Mouse (Mus musculus) cerebellum, adult (tissue): Measurements from ENCODE around the gene Smg6.

ENCODE experiments used
- ATAC-seq: cut with Nextera tagmentation; 2 replicates; pipeline ENCODE4 v1.9.2; 2017; ENCODE audit warnings: mild to moderate bottlenecking, moderate library complexity, mixed read lengths; ENCODE audit not compliant: insufficient number of reproducible peaks, low FRiP score, low TSS enrichment

Smg6 gene

DNA sequence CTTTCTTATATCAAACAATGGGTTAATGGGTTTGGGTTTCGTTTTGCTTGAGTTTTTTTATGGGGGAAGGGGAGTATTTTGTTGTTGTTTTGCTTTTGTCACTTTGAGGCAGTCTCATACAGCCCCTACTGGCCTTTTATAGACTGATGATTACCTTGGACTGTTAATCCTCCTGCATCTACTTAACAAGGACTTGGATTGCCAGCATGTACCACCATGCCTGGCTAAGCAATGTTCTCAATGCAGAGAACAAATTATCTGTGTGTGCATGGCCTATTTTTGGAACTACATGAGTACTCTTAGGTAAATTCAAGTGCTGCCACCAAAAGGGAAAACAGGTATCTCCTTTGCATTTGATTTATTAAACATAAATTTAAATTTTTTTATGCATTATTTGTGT is 157.4 kb downstream of the Smg6 start:
- no peak for ATAC-seq

DNA sequence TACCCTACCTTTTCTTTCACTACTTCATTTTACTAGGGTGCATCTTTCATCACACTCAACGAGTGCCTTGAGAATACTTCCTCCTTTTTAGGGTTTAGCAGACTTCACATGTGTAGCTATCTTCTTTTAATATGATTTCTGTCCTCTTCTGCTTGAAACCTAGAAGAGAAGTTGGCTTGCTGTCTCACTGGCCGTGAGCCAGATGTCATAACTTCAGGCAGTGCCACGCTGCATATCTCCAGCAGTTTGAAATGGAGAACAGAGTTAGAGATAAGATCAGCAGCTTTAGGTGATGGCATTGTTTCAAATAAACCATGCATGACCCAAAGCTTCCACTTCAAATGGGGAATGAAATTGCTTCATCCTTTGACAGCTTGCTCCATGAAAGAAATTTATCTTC is 166.5 kb downstream of the Smg6 start:
- no peak for ATAC-seq

DNA sequence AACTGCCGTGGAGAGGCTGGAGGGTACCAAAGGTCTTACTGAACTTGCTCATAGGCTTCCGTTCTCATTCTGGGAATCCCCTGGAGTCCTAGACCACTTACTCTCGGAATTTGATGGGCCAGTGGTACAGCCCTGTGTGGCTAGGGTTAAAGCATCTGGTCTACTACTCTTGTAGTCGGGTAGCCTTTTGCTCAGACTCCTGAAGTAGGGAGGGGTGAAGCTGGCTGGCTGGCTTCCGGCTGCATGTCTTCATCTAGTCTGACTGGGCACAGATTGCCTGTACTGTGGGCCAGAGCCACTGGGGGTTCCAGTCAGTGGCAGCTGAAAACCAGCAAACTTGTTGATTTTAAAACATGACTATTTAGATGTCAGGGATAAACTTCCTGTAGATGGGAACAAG is 167.0 kb downstream of the Smg6 start:
- no peak for ATAC-seq

GRCm38 (mm10) chr11:75094759-75095158 is 169.1 kb downstream of the Smg6 start:
- ATAC-seq: no peak

GRCm38 (mm10) chr11:75102763-75103339 is 177.2 kb downstream of the Smg6 start:
- no peak for ATAC-seq

DNA sequence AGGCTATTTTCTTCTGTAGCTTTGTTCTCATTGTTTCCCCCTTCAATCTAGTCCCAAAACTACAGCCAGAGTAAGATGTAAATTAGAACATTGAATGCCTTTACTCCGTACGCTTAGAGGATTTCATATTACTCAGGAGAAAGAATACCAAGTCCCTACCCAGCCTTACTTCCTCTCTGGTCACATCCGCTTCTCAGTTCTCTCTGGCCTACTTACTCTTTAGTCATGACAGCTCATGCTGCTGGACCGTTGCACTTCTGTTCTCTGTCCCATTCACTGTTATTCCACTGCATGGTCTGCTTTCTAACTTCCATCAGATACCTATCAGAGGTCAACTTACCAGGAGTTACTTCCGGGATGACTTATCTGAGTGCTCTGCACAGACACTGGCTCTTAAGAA is 181.0 kb downstream of the Smg6 start:
- no peak for ATAC-seq

- no peak for ATAC-seq
Measured at GRCm38 (mm10) chr11:75108909-75109308, 183.3 kb downstream of the Smg6 start.

- no peak for ATAC-seq
Measured at GRCm38 (mm10) chr11:75116379-75116778, 190.8 kb downstream of the Smg6 start.

DNA sequence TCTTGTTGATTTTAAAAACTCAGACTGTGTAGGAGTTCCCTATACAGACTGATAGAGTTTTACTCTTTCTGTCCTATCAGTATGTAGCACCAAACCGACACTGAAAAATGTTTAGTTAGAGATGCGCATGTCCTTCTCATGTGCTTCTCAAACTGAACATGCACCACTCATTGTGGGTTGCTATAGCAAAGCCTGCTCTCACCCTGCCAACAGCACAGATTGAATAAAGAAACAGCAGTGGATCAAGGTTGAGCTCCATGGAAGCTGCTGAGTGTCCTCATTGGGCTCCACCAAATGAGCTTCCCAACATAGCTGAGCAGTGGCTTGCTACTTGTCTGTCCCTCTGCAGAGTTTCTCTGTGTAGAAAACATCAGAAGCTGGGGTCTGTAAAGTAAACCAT is 192.5 kb downstream of the Smg6 start:
- no peak for ATAC-seq

- peak; percentile 66; the same call in 1 of the 2 replicates for ATAC-seq
Measured at GRCm38 (mm10) chr11:75119298-75119697, 193.7 kb downstream of the Smg6 start.

DNA sequence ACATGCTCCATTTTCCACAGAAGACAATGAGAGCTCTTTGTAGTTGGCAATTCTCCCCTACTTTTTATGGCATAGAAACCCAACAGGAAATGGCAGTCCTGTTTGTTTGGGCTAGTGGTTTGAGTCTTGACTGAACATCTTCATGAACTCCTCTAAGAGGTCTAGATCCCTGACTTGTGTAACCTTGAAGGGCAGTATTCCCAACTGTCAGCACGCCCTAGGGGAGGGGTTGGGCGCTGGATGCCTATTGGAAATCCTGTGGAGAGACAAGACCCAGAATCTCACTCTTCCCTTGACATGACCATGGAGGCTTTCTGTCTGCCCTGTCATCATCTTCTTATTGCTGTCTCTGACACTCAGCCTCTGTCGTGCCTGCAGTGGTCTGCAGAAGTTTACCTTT is 194.2 kb downstream of the Smg6 start:
- no peak for ATAC-seq

DNA sequence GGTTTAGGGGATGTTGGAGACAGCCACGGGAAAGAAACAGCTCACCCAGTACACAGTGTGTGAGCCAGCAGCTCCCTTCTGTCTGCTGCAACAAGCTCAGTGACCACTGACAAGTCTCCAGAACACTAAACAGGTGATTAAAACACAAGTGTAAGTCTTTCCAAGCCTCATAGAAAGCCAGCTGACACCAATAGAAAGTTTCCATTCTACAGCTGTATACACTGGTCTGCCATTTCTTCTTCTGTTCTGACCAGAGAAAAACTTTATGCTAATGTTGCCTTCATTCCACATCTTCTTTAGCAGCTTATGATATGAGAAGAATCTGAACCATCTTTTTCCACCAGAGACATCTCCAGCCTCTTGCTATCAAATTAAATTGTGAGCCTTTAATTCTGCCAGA is 195.7 kb downstream of the Smg6 start:
- ATAC-seq: no peak

DNA sequence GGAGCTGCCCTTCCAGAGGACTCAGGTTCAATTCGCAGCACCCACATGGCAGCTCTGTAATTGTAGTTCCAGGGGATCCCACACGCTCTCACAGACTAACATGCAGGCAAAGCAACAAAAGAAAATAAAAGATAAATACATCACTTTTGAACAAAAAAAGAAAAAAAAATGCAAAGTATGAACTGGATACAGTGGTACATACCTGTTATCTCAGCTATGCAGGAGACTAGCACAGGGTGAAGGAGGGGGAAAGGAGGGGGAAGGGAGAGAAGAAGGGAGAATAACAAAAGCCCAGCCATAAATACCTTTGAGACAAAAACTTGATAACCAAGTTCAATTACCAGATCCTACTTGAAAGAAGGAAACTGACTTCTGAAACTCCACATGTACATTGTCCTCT is 198.8 kb downstream of the Smg6 start:
- ATAC-seq: no peak

DNA sequence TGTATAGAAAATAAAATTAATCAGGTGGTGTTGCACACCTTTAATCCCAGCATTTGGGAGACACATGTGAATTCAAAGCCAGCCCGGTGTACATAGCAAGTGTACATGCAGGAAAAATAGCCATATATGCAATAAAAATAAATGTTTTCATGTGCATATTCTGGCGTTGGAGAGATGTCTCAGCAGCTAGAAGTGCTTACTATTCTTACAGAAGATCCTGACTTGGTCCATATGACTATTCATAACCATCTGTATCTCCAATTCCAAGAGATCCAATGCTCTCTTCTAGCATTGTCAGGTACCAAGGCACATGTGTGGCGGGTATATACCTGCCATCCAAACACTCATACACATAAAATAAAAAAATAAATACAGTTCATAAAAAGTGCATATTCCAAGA is 200.8 kb downstream of the Smg6 start:
- no peak for ATAC-seq

- ATAC-seq: no peak
Measured at GRCm38 (mm10) chr11:75129481-75129880, 203.9 kb downstream of the Smg6 start.

DNA sequence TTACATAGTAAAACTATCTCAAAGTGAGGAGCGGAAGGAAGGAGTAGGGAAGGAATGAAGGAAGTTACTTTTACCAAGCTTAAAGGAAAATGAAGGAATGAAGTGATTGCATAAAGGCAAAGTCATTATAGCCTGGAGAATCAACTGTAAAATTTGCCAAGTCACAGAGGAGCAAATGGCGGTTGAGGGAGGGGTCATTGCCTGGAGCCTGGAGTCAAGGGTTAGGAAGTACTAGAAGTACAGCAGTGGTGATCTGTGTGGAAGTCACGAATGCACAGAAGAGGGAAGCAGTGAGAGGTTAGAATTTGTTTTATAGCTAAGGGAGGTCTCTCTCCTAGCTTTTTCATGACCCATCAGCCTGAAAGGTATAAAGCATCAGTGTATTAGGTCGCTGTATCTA is 205.7 kb downstream of the Smg6 start:
- no peak for ATAC-seq

GRCm38 (mm10) chr11:75132278-75132677 is 206.7 kb downstream of the Smg6 start:
- ATAC-seq: peak; percentile 82; the same call in 1 of the 2 replicates

DNA sequence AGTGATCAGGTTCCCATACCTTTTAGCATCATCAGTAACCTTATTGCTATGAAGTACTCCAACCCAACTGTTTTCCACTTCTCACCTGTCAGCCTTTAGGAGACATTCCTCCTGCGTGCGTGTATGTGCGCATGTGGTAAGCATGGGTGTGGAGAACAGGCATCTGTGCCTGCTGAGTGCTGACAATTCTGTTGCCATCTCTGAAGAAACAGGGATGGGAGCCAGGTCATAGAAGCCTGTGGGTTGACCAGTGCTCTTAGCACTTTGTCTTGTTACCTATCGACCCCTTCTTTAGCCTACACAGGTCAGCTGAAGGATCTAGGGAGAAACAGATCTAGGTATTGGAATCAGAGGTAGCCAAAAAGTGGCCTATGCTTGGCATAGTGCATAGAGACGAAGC is 207.8 kb downstream of the Smg6 start:
- no peak; the same call in 1 of the 2 replicates for ATAC-seq

DNA sequence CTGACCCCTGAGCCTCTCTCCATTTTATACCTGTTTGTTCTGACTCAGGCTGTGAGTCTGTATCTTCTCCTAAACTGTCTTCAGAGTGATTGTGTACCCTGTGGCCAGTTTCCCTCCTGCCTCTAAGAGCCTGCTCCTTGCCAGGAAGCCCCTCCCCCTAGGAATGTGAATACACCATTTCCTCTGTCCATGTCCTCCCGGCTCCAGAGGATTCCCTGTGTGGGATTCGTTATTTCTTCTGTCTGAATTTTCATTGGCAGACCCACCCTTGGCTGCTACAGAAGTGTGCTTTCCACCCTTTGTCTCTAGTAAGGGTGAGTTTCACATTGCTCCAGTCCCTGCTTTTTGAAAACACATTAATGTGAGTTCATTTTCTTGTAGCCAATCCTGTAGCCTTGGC is 208.3 kb downstream of the Smg6 start:
- ATAC-seq: no peak

DNA sequence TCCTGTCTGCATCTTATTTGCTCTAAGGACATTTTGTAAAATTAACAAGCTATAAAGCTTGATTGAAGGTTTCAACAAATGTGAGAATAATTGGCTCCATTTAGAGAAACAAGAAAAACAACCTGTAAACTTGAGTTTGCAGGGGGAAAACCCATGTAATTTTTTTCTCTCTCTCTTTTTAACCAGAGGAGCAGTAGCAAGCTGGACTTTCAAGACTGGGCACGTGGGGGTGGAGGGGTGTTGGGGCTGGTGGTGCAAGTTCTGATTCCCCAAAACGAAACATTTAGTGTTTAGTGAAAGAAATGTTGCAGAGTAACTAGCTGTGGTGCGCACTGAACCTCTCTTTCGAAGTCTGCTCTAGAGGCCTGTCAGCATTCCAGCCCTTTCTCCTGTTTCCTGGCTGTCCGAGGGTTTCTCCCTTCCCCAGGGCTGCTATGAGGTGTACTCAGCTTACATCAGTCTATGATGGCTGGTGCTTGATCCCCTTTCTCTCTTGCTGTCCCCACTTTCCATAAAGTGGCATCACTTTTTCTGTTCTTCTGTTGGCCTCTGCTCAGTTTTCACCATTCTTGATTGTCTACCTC is 209.0 kb downstream of the Smg6 start:
- no peak for ATAC-seq

GRCm38 (mm10) chr11:75135358-75135757 is 209.7 kb downstream of the Smg6 start:
- no peak for ATAC-seq

- no peak for ATAC-seq
Measured at GRCm38 (mm10) chr11:75136666-75137398, 211.2 kb downstream of the Smg6 start.
